Mouse (Mus musculus): Measurements from ENCODE around the gene Sec31b.

GRCm38 (mm10) chr19:44501925-44502324 lies 43.7 kb downstream of the Sec31b start:
- TF ChIP-seq CTCF (IDR thresholded peaks at IDR 0.05; ENCODE audit: low read depth) (no peak), EP300 (optimal IDR thresholded peaks at IDR 0.05) (no peak)
